Mouse (Mus musculus) ES-E14 (cell line): ENCODE data around the gene Olfr594.

ENCODE experiments used
- CHD2 ChIP-seq: IDR thresholded peaks from 2 replicates; pipeline ENCODE4 v1.6.1; 2014; ENCODE audit warnings: mild to moderate bottlenecking, low read depth, low read length, inconsistent platforms
- HCFC1 ChIP-seq: IDR thresholded peaks from 2 replicates; pipeline ENCODE4 v1.6.1; 2012; ENCODE audit warnings: low read length, inconsistent platforms, borderline replicate concordance; ENCODE audit not compliant: insufficient read depth
- MAFK ChIP-seq: IDR thresholded peaks from 2 replicates; pipeline ENCODE4 v1.6.1; 2014; ENCODE audit warnings: mild to moderate bottlenecking, low read depth, low read length, inconsistent platforms; ENCODE audit not compliant: insufficient read depth
- ZNF384 ChIP-seq: IDR thresholded peaks from 2 replicates; pipeline ENCODE4 v1.6.1; 2012; ENCODE audit warnings: low read depth, low read length, inconsistent platforms

DNA sequence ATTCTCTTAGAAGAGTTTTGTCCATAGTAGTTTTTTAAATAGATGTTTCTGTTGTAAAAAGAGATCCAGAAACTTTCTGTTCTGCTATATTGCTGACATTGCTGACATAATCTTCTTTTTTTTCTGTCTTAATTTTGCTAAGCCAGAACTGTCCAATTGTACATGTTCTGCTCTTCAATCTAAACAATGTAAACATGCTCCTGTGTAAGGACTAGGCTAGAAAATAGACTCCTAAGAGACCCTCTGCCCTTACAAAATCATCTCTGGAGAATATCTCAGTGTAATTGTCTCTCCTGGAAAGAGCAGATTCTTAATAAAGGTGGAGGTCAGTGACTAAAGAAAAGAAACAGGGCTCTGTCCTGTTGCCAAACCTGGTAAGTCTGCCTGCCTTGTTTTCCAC lies at the start of gene Olfr594:
- no peak for TF ChIP-seq HCFC1
- no peak for TF ChIP-seq CHD2
- no peak for TF ChIP-seq MAFK
- no peak for TF ChIP-seq ZNF384
